Mouse (Mus musculus) adrenal gland (tissue): Measurements from ENCODE around the gene Col25a1.

Source experiments
- intact Hi-C: fragments of 180-260 bp; cut with DNase I; formaldehyde crosslinking; loops from one replicate; pipeline ENCODE4 v1.15.1; 2025
- long read RNA-seq, 2 experiments: library from polyadenylated mRNA; unstranded; transcript quantifications; one replicate each; pipeline ENCODE4 v2.0.0; 2020; ENCODE audit warnings: borderline replicate concordance in 1 of 2; ENCODE audit not compliant: insufficient replicate concordance in 1 of 2

Gene Col25a1
- long read RNA-seq, experiment 1, partial matches to known transcripts, result 0 of 1 reads
- long read RNA-seq, experiment 1, other reads (novel, unspliced or antisense), result 1 of 1 reads
- long read RNA-seq, experiment 2, partial matches to known transcripts, result 0 of 1 reads
- long read RNA-seq, experiment 2, other reads (novel, unspliced or antisense), result 1 of 1 reads

GRCm38 (mm10) chr3:130131201-130131600 is at the start of gene Col25a1:
TSS of gene Col25a1 (plus strand) at chr3:130131501.
- intact Hi-C loops, result no loop called here

- intact Hi-C loops, result no loop called here
These were observed 48.0 kb upstream of the Col25a1 start for GRCm38 (mm10) chr3:130083312-130083711.

- intact Hi-C loops, result no loop called here
These were observed 44.8 kb upstream of the Col25a1 start for GRCm38 (mm10) chr3:130086372-130087080.

- intact Hi-C loops, result no loop called here
These were observed 43.8 kb upstream of the Col25a1 start for GRCm38 (mm10) chr3:130087466-130087865.

GRCm38 (mm10) chr3:130088654-130089053 is 42.6 kb upstream of the Col25a1 start:
- intact Hi-C loops, result no loop called here

- intact Hi-C loops, result no loop called here
These were observed 40.8 kb upstream of the Col25a1 start for GRCm38 (mm10) chr3:130090460-130090859.

- intact Hi-C loops, result no loop called here
These were observed 37.1 kb upstream of the Col25a1 start for GRCm38 (mm10) chr3:130094125-130094704.

- intact Hi-C loops, result loop anchor here (5.0 kb wide), 1 partner anchor 477 kb away; no protein-coding TSS in a partner anchor
These were observed 36.0 kb upstream of the Col25a1 start for GRCm38 (mm10) chr3:130095160-130095781.

- intact Hi-C loops, result no loop called here
These were observed 27.8 kb upstream of the Col25a1 start for GRCm38 (mm10) chr3:130103486-130103885.

- intact Hi-C loops, result no loop called here
These were observed 26.8 kb upstream of the Col25a1 start for GRCm38 (mm10) chr3:130104471-130104870.

GRCm38 (mm10) chr3:130116886-130117285 is 14.4 kb upstream of the Col25a1 start:
- intact Hi-C loops, result no loop called here

- intact Hi-C loops, result no loop called here
These were observed 3.5 kb upstream of the Col25a1 start for GRCm38 (mm10) chr3:130127840-130128239.

- intact Hi-C loops, result no loop called here
These were observed 2.7 kb upstream of the Col25a1 start for GRCm38 (mm10) chr3:130128564-130128963.

- intact Hi-C loops, result no loop called here
These were observed 1.6 kb upstream of the Col25a1 start for GRCm38 (mm10) chr3:130129635-130130206.

GRCm38 (mm10) chr3:130137204-130137603 is 5.9 kb downstream of the Col25a1 start:
- intact Hi-C loops, result no loop called here

GRCm38 (mm10) chr3:130137640-130138039 is 6.3 kb downstream of the Col25a1 start:
- intact Hi-C loops, result no loop called here

GRCm38 (mm10) chr3:130145874-130146273 is 14.6 kb downstream of the Col25a1 start:
- intact Hi-C loops, result no loop called here

- intact Hi-C loops, result no loop called here
These were observed 16.5 kb downstream of the Col25a1 start for GRCm38 (mm10) chr3:130147827-130148226.

- intact Hi-C loops, result no loop called here
These were observed 17.9 kb downstream of the Col25a1 start for GRCm38 (mm10) chr3:130149180-130149579.

- intact Hi-C loops, result no loop called here
These were observed 21.8 kb downstream of the Col25a1 start for GRCm38 (mm10) chr3:130153117-130153516.

- intact Hi-C loops, result no loop called here
These were observed 26.2 kb downstream of the Col25a1 start for GRCm38 (mm10) chr3:130157551-130157950.

GRCm38 (mm10) chr3:130159906-130160305 is 28.6 kb downstream of the Col25a1 start:
- intact Hi-C loops, result no loop called here
